Mouse (Mus musculus) C2C12 (cell line): ENCODE data around the gene Ccr8. TPM values are rescaled to one million over a fixed set of nuclear protein-coding genes. Genes with fewer than 3 reads are reported as not detected.

ENCODE experiments used
- H3K27me3 ChIP-seq: one replicate; pipeline ENCODE4 v1.6.1; 2011; ENCODE audit not compliant: control insufficient read depth, insufficient read depth, insufficient read length
- H3K36me3 ChIP-seq: one replicate; pipeline ENCODE4 v1.6.1; 2011; ENCODE audit not compliant: control insufficient read depth, insufficient read depth
- H3K4me3 ChIP-seq: one replicate; pipeline ENCODE4 v1.5.1; 2011; ENCODE audit warnings: mild to moderate bottlenecking, control low read depth; ENCODE audit not compliant: poor library complexity, insufficient read depth, severe bottlenecking
- H3K79me2 ChIP-seq: one replicate; pipeline ENCODE4 v1.6.1; 2011; ENCODE audit not compliant: control insufficient read depth, insufficient read depth
- H3K79me3 ChIP-seq: one replicate; pipeline ENCODE4 v1.6.1; 2011; ENCODE audit warnings: low read depth, control low read depth
- H3ac ChIP-seq: one replicate; pipeline ENCODE3; 2011; ENCODE audit warnings: low read depth; ENCODE audit not compliant: control insufficient read depth, insufficient read length
- CEBPB ChIP-seq: IDR thresholded peaks from one replicate; pipeline ENCODE4 v1.6.1; 2011; ENCODE audit warnings: low read depth, mild to moderate bottlenecking, control low read depth, moderate library complexity
- CTCF ChIP-seq: IDR thresholded peaks from one replicate; pipeline ENCODE4 v1.5.1; 2011; ENCODE audit not compliant: control insufficient read depth, insufficient read depth, insufficient read length
- FOSL1 ChIP-seq: IDR thresholded peaks from one replicate; pipeline ENCODE4 v1.8.0; 2011; ENCODE audit warnings: mild to moderate bottlenecking, low read length; ENCODE audit not compliant: poor library complexity, insufficient read depth, severe bottlenecking
- MAX ChIP-seq: IDR thresholded peaks from one replicate; pipeline ENCODE4 v1.6.1; 2011; ENCODE audit warnings: mild to moderate bottlenecking, control low read depth
- MYOD1 ChIP-seq: IDR thresholded peaks from one replicate; pipeline ENCODE4 v1.6.1; 2011; ENCODE audit warnings: low read depth; ENCODE audit not compliant: control insufficient read depth, insufficient read length
- MYOG ChIP-seq: IDR thresholded peaks from one replicate; pipeline ENCODE4 v1.6.1; 2011; ENCODE audit not compliant: control insufficient read depth, insufficient read length; ENCODE audit errors: extremely low read depth
- USF1 ChIP-seq: IDR thresholded peaks from one replicate; pipeline ENCODE4 v1.6.1; 2011; ENCODE audit warnings: low read depth, mild to moderate bottlenecking, control low read depth, moderate library complexity
- polyA plus RNA-seq: library from polyadenylated mRNA; unstranded; fragments of >200 nt; fragmentation: generic; extraction: Trizol; gene quantifications from one replicate; pipeline ENCODE4 v1.2.1, GENCODE M21; 2012; ENCODE audit warnings: missing spikeins

Gene Ccr8
- polyA plus RNA-seq, 1 experiment, result not detected

DNA sequence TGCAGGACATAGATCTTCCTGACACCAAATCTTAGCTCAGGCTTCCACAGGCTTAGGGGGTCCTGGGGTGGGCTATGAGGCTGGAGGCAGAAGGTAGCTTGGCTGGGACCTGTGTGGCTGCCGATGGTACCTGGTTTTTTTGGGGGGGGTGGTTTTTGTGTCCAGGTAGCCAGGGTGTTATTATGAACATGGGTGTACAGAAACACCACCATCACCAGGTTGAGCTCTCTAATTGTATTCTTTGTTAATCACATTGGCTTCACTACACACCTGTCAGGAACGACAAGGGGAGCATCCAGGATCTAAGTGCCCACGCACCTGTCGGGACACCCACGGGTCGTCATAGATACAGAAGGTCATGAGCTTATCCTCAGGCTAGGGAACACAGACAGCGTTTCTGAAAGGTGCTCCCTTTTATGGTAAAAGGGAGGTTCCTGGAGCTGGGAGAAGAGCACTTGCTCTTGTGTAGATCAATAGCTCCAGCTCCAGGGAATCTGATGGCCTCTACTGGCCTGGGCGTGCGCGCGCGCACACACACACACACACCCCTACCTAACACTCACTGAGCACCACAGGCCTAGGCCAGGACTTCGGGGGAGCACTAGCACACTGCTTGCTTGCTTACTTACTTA lies 42.7 kb downstream of the Ccr8 start:
- H3K27me3 ChIP-seq, result no peaks in the 10 kb centered on the region
- H3K4me3 ChIP-seq, result no peak overlapping the region
- peaks cover 13% of the 10 kb centered on the region for H3K79me2 ChIP-seq
- H3K36me3 ChIP-seq, result peaks cover 31% of the 10 kb centered on the region
- TF ChIP-seq CEBPB (no peak), USF1 (no peak), MYOG (no peak), MAX (no peak), FOSL1 (no peak)
- peaks cover 7% of the 10 kb centered on the region for H3K79me3 ChIP-seq
- H3ac ChIP-seq, result no peak overlapping the region

DNA sequence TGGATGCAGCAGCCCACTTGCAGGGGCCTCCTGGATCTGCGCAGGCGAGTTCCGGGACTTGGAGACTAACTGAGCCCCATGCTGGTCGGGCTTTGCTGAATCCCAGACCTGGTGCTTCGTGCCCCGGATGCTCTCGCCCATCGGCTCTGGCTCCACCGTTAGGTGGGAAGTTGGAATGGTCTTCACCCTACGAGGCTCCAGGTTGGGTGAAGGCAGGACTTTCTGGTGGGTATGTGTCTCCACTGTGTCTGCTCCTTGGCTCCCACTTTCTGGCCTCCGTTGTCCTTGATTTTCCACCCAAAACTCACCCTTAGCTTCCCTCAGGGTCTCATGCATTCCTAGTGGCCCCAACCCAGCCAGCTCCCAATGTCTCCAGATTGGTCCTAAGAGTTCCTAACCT lies 43.5 kb downstream of the Ccr8 start:
- no peak overlapping the region for H3ac ChIP-seq
- H3K36me3 ChIP-seq, result peaks cover 23% of the 10 kb centered on the region
- peaks cover 1% of the 10 kb centered on the region for H3K79me3 ChIP-seq
- H3K27me3 ChIP-seq, result no peaks in the 10 kb centered on the region
- TF ChIP-seq FOSL1 (no peak), MYOG (no peak), MYOD1 (no peak), MAX (no peak), USF1 (no peak), CTCF (no peak), CEBPB (no peak)
- peaks cover 5% of the 10 kb centered on the region for H3K79me2 ChIP-seq
- no peak overlapping the region for H3K4me3 ChIP-seq

DNA sequence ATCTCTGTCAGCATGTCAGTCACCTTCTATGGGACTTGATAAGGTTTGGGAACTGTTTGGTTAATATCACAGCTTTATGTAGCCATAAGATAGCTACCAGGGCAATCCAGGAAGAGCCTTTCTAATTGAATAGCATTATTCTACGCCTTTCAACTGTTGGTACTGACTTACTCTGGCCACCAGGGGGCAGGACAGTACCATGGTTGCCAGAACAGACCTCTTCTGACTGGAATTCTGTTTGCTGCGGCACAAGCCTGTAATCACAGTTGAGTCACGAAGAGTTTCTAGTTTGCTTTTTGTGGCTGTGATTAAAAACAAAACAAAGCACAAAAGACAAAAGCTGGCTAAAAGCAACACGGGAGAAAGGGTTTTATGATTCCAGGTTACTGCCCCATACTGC lies 48.7 kb downstream of the Ccr8 start:
- H3K79me3 ChIP-seq, result no peaks in the 10 kb centered on the region
- TF ChIP-seq CTCF (peak; percentile 73), MYOG (no peak)

DNA sequence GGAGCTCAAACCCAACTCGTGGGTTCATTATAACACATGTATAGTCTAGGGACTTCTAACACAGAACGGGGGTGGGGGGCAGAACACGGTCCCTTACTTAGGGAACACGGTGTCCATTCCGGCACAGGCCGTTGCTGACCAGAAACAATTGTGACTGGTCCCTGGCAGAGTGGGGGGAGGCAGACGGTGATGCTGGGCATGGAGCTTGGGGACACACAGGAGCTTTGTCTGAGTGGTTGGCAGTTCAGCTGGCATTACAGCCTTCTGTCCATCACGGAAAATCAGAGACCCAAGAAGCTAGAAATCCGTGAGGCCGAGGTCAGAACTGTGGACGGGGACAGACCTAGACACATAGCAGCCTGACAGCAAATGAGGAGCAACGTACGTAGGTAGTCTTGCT lies 52.6 kb downstream of the Ccr8 start:
- Histone ChIP-seq H3K79me3 (no peaks in the 10 kb centered on the region), H3ac (no peak overlapping the region), H3K27me3 (peaks cover 53% of the 10 kb centered on the region), H3K36me3 (no peaks in the 10 kb centered on the region), H3K4me3 (no peak overlapping the region), H3K79me2 (no peaks in the 10 kb centered on the region)
- no peak for TF ChIP-seq FOSL1
- no peak for TF ChIP-seq CEBPB
- no peak for TF ChIP-seq USF1
- TF ChIP-seq MYOD1, result no peak
- TF ChIP-seq MYOG, result no peak
- TF ChIP-seq MAX, result no peak
- TF ChIP-seq CTCF, result no peak

More for the DNA sequence above, 48.7 kb downstream of the Ccr8 start:
- Histone ChIP-seq H3K36me3 (no peaks in the 10 kb centered on the region), H3K27me3 (peaks cover 29% of the 10 kb centered on the region), H3ac (no peak overlapping the region), H3K79me2 (no peaks in the 10 kb centered on the region), H3K4me3 (no peak overlapping the region)

Other genes with a start within 250 kb of the Ccr8 start
- 16.8 TPM for gene Wdr48, start 197.2 kb upstream of the Ccr8 start, polyA plus RNA-seq
- 11.0 TPM for gene Gorasp1, start 154.5 kb upstream of the Ccr8 start, polyA plus RNA-seq
- 0.06 TPM for gene Ttc21a, start 154.5 kb upstream of the Ccr8 start, polyA plus RNA-seq
- gene Csrnp1, start 107.5 kb upstream of the Ccr8 start, polyA plus RNA-seq, result 21.2 TPM
- 3.5 TPM for gene Xirp1, start 68.5 kb upstream of the Ccr8 start, polyA plus RNA-seq
- 0.04 TPM for gene Cx3cr1, start 22.2 kb upstream of the Ccr8 start, polyA plus RNA-seq
- 17.1 TPM for gene Slc25a38, start 18.3 kb downstream of the Ccr8 start, polyA plus RNA-seq
- 3,947 TPM for gene Rpsa, start 35.6 kb downstream of the Ccr8 start, polyA plus RNA-seq
- not detected for gene Mobp, start 57.6 kb downstream of the Ccr8 start, polyA plus RNA-seq
- gene Myrip, start 209.4 kb downstream of the Ccr8 start, polyA plus RNA-seq, result not detected